Mouse (Mus musculus): ENCODE measurements around the gene Fads1. TPM values are rescaled to one million over a fixed set of nuclear protein-coding genes. Genes with fewer than 3 reads are reported as not detected.

Gene Fads1
- polyA plus RNA-seq, 1 experiment, result 161 TPM

DNA sequence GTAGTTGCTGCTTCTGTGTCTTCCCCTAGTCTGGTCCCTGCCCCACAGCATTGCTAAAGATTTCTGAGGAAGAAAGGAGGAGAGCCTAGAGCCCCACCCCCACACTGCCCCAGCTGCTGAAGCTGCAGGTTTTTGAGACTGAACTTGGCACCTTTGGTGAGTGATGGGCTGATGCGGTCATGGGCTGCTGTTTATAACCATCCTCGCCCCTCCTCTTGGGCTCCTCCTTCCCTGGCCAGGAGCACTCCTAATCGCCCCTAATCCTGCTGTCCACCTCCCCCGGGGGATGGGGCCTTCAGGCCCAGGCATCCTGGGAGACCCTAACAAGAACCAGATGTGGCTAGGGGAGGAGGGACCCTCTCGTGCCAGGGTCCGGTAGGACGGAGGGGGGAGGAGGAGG is 48.3 kb downstream of the Fads1 start:
- Histone ChIP-seq H3K4me1 (ENCODE audit: control insufficient read depth, insufficient read depth, low read length) (no peaks in the 10 kb centered on the region), H3K27me3 (ENCODE audit: control insufficient read depth, insufficient read depth, low read length) (no peaks in the 10 kb centered on the region), H3K4me3 (replicated peaks; ENCODE audit: insufficient read depth, low read depth, low read length) (no peak overlapping the region), H3K27ac (ENCODE audit: insufficient read depth, low read length) (no peak overlapping the region)
- TF ChIP-seq CTCF (IDR thresholded peaks at IDR 0.05; ENCODE audit: borderline replicate concordance, insufficient read depth, low read depth, low read length), result no peak
- 9% methylated on average over 7 of the region's 7 CpGs for WGBS
- no peak for DNase-seq

DNA sequence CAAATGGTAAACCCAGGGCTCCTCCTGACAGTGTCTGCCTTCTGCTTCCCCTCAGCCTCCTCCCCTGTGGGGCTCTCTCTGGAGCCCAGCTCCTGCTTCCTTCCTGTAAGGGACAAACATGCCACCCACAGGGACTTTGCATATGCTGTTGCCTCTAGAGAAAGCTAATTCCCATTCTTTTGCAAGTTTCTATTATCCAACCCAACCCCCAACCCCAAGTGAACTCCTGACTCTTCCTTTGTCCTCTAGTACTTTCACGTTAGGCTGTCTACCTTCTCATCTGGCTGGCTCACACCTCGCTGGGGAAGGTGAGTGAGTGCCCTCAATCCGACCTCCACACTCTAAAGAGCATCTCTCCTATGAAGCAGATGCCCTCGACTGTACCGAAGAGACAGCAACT is 49.2 kb downstream of the Fads1 start:
- Histone ChIP-seq H3K4me3 (replicated peaks; ENCODE audit: insufficient read depth, low read depth, low read length) (no peak overlapping the region), H3K27me3 (ENCODE audit: control insufficient read depth, insufficient read depth, low read length) (no peaks in the 10 kb centered on the region), H3K4me1 (ENCODE audit: control insufficient read depth, insufficient read depth, low read length) (no peaks in the 10 kb centered on the region), H3K27ac (ENCODE audit: insufficient read depth, low read length) (no peak overlapping the region; the same call in 1 of the 2 replicates)
- no peak for DNase-seq
- WGBS, result 24% methylated on average over 5 of the region's 5 CpGs
- TF ChIP-seq CTCF (IDR thresholded peaks at IDR 0.05; ENCODE audit: borderline replicate concordance, insufficient read depth, low read depth, low read length), result no peak

GRCm38 (mm10) chr19:10232327-10233017 is 49.8 kb downstream of the Fads1 start:
- Histone ChIP-seq H3K4me1 (ENCODE audit: control insufficient read depth, insufficient read depth, low read length) (no peaks in the 10 kb centered on the region), H3K27me3 (ENCODE audit: control insufficient read depth, insufficient read depth, low read length) (no peaks in the 10 kb centered on the region), H3K27ac (ENCODE audit: insufficient read depth, low read length) (no peak overlapping the region; the same call in 1 of the 2 replicates), H3K4me3 (replicated peaks; ENCODE audit: insufficient read depth, low read depth, low read length) (no peak overlapping the region)
- peak in 1 of 2 experiments; percentile 25 for DNase-seq
- WGBS, result 32% methylated on average over 9 of the region's 9 CpGs
- TF ChIP-seq CTCF (IDR thresholded peaks at IDR 0.05; ENCODE audit: borderline replicate concordance, insufficient read depth, low read depth, low read length) (no peak), POLR2A (IDR thresholded peaks at IDR 0.05; ENCODE audit: borderline replicate concordance, insufficient read depth, low read length) (no peak)

- no peak overlapping the region for H3K4me3 ChIP-seq (replicated peaks; ENCODE audit: insufficient read depth, low read depth, low read length)
- 77% methylated on average over 9 of the region's 9 CpGs for WGBS
- H3K27ac ChIP-seq (ENCODE audit: insufficient read depth, low read length), result no peak overlapping the region
- H3K27me3 ChIP-seq (ENCODE audit: control insufficient read depth, insufficient read depth, low read length), result no peaks in the 10 kb centered on the region; the same call in 1 of the 2 replicates
- no peak for DNase-seq
- H3K4me1 ChIP-seq (ENCODE audit: control insufficient read depth, insufficient read depth, low read length), result no peaks in the 10 kb centered on the region; the same call in 1 of the 2 replicates
- TF ChIP-seq POLR2A (IDR thresholded peaks at IDR 0.05; ENCODE audit: borderline replicate concordance, insufficient read depth, low read length), result no peak
- TF ChIP-seq CTCF (IDR thresholded peaks at IDR 0.05; ENCODE audit: borderline replicate concordance, insufficient read depth, low read depth, low read length), result no peak
Measured at GRCm38 (mm10) chr19:10235784-10236565, 53.3 kb downstream of the Fads1 start.

GRCm38 (mm10) chr19:10238477-10238876 is 55.8 kb downstream of the Fads1 start:
- TF ChIP-seq POLR2A (IDR thresholded peaks at IDR 0.05; ENCODE audit: borderline replicate concordance, insufficient read depth, low read length), result no peak
- no peak for TF ChIP-seq CTCF (IDR thresholded peaks at IDR 0.05; ENCODE audit: borderline replicate concordance, insufficient read depth, low read depth, low read length)
- peak overlapping the region; percentile 14; the same call in 1 of the 2 replicates for H3K27ac ChIP-seq (ENCODE audit: insufficient read depth, low read length)

GRCm38 (mm10) chr19:10239419-10239818 is 56.7 kb downstream of the Fads1 start:
- Histone ChIP-seq H3K4me1 (ENCODE audit: control insufficient read depth, insufficient read depth, low read length) (no peaks in the 10 kb centered on the region; the same call in 1 of the 2 replicates), H3K4me3 (replicated peaks; ENCODE audit: insufficient read depth, low read depth, low read length) (no peak overlapping the region), H3K27me3 (ENCODE audit: control insufficient read depth, insufficient read depth, low read length) (no peaks in the 10 kb centered on the region; the same call in 1 of the 2 replicates), H3K27ac (ENCODE audit: insufficient read depth, low read length) (no peak overlapping the region)
- DNase-seq, result no peak
- TF ChIP-seq CTCF (IDR thresholded peaks at IDR 0.05; ENCODE audit: borderline replicate concordance, insufficient read depth, low read depth, low read length), result no peak
- TF ChIP-seq POLR2A (IDR thresholded peaks at IDR 0.05; ENCODE audit: borderline replicate concordance, insufficient read depth, low read length), result no peak
- WGBS, result 45% methylated on average over 2 of the region's 2 CpGs

More at GRCm38 (mm10) chr19:10238477-10238876, 55.8 kb downstream of the Fads1 start:
- 49% methylated on average over 3 of the region's 3 CpGs for WGBS
- no peak for DNase-seq
- H3K4me1 ChIP-seq (ENCODE audit: control insufficient read depth, insufficient read depth, low read length), result no peaks in the 10 kb centered on the region; the same call in 1 of the 2 replicates
- H3K4me3 ChIP-seq (replicated peaks; ENCODE audit: insufficient read depth, low read depth, low read length), result no peak overlapping the region
- no peaks in the 10 kb centered on the region; the same call in 1 of the 2 replicates for H3K27me3 ChIP-seq (ENCODE audit: control insufficient read depth, insufficient read depth, low read length)

GRCm38 (mm10) chr19:10239975-10240653 is 57.4 kb downstream of the Fads1 start:
- peak overlapping the region; percentile 63; the same call in 1 of the 2 replicates for H3K27ac ChIP-seq (ENCODE audit: insufficient read depth, low read length)
- no peak for TF ChIP-seq CTCF (IDR thresholded peaks at IDR 0.05; ENCODE audit: borderline replicate concordance, insufficient read depth, low read depth, low read length)
- peak overlapping the region; percentile 32 for H3K4me3 ChIP-seq (replicated peaks; ENCODE audit: insufficient read depth, low read depth, low read length)
- no peak for DNase-seq
- WGBS, result 4% methylated on average over 26 of the region's 26 CpGs
- no peaks in the 10 kb centered on the region; the same call in 1 of the 2 replicates for H3K27me3 ChIP-seq (ENCODE audit: control insufficient read depth, insufficient read depth, low read length)
- H3K4me1 ChIP-seq (ENCODE audit: control insufficient read depth, insufficient read depth, low read length), result no peaks in the 10 kb centered on the region; the same call in 1 of the 2 replicates

All from cerebellum, adult 2 months (tissue).